Mouse (Mus musculus) retina, embryonic 14.5 days (tissue): ENCODE measurements around the gene Plekhf1.

Source experiments
- DNase-seq: peaks from one replicate; pipeline ENCODE4 v3.0.0-alpha.2; 2015; ENCODE audit warnings: low spot score

Gene Plekhf1

GRCm38 (mm10) chr7:38188281-38189075 lies 39.3 kb downstream of the Plekhf1 start:
- peak; percentile 13 for DNase-seq

GRCm38 (mm10) chr7:38187796-38188195 lies 40.0 kb downstream of the Plekhf1 start:
- peak; percentile 35 for DNase-seq

- no peak for DNase-seq
Measured at GRCm38 (mm10) chr7:38186861-38187260, 41.0 kb downstream of the Plekhf1 start.

GRCm38 (mm10) chr7:38184786-38185185 lies 43.0 kb downstream of the Plekhf1 start:
- peak; percentile 43 for DNase-seq

GRCm38 (mm10) chr7:38184418-38184745 lies 43.4 kb downstream of the Plekhf1 start:
- no peak for DNase-seq

GRCm38 (mm10) chr7:38183709-38184417 lies 44.0 kb downstream of the Plekhf1 start:
- peak; percentile 96 for DNase-seq

- DNase-seq, result no peak
Measured at GRCm38 (mm10) chr7:38182962-38183687, 44.7 kb downstream of the Plekhf1 start, which contains the start of gene 1600014C10Rik. TSS of gene 1600014C10Rik (plus strand) at chr7:38183217.

GRCm38 (mm10) chr7:38182596-38182961 lies 45.2 kb downstream of the Plekhf1 start:
- DNase-seq, result peak; percentile 91

- no peak for DNase-seq
Measured at GRCm38 (mm10) chr7:38181366-38181765, 46.5 kb downstream of the Plekhf1 start.

GRCm38 (mm10) chr7:38179896-38180295 lies 47.9 kb downstream of the Plekhf1 start:
- peak; percentile 37 for DNase-seq

GRCm38 (mm10) chr7:38176056-38176455 lies 51.8 kb downstream of the Plekhf1 start:
- peak; percentile 34 for DNase-seq

GRCm38 (mm10) chr7:38174321-38175148 lies 53.3 kb downstream of the Plekhf1 start:
- DNase-seq, result peak; percentile 70

GRCm38 (mm10) chr7:38173871-38174270 lies 53.9 kb downstream of the Plekhf1 start:
- no peak for DNase-seq

GRCm38 (mm10) chr7:38167724-38168141 lies 60.1 kb downstream of the Plekhf1 start:
- peak; percentile 78 for DNase-seq
